ENCODE assay signal across 22 mouse cellular contexts in the genomic region with DNA sequence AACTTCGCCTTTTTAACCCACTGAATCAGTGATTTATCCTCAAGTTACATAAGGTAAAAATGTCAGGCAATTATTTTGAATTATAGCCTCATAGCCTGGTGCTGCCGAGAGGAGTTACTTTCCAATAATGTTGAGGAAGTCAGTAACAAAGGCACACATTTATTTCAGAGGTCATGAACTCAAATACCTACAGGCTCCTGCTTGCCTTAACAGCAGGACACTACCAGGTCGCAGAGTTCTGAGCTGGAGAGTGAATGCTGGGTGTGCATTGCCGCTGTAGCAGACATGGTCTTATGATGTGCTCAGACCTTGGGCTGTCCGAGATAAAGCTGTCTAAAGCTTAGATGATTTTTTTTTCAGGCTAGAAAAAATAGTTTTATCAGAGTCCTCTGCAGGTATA.
A peak's percentile ranks its signal among the peaks of the same experiment; 100 is the strongest.
DNase-seq lines count a peak whose midpoint lies in the region; ATAC-seq lines count a peak whose summit lies in the region.
"Had no signal": no experiment of that assay in that cellular context is flagged by ENCODE, and none has a peak within 500 bp of the region (broad histone marks: within the 10 kb centered on the region; RNA-seq: fewer than 3 reads in every experiment).

No protein-coding gene starts in this region.

- WGBS in neural tube, embryonic 15.5 days = 24% methylated on average over 5 of the region's 5 CpGs

- DNase-seq in neural tube, embryonic 10.5 days (ENCODE audit: extremely low spot score, low spot score) = peak; percentile 22
- peak; percentile 90 for DNase-seq in hindlimb bud, embryonic 11.5 days (ENCODE audit: extremely low spot score, low read depth, low spot score)
- DNase-seq in mesoderm, embryonic 11.5 days (ENCODE audit: low read depth, low spot score) = peak; percentile 61
- DNase-seq in c-Kit-positive CD71-positive TER-119-positive erythroid progenitor cells, embryonic 14.5 days (ENCODE audit: low spot score) = no peak
- DNase-seq in adrenal gland, postnatal 14 days = no peak
- DNase-seq in thymus, postnatal 25 days = no peak
- DNase-seq: adrenal gland, postnatal 10 days; cerebellum, adult 11 months; cerebellum, postnatal 14 days; heart, postnatal 14 days; kidney, adult 11 months; liver; lung, adult 18-20 months had no signal

- no peak overlapping the region for H3K27ac ChIP-seq in neural tube, embryonic 15.5 days (replicated peaks)
- H3K27ac ChIP-seq: embryonic facial prominence, embryonic 12.5 days; hindbrain, embryonic 13.5 days; neural tube, embryonic 12.5 days had no signal

- H3K4me3 ChIP-seq in neural tube, embryonic 15.5 days (replicated peaks) = no peak overlapping the region
- H3K4me3 ChIP-seq: embryonic facial prominence, embryonic 12.5 days; erythroblast, embryonic 14.5 days; heart, embryonic 12.5 days; hindbrain, embryonic 13.5 days; neural tube, embryonic 12.5 days had no signal

- no peaks in the 10 kb centered on the region for H3K9me3 ChIP-seq in neural tube, embryonic 15.5 days (replicated peaks)
- H3K9me3 ChIP-seq: embryonic facial prominence, embryonic 12.5 days; heart, embryonic 12.5 days; hindbrain, embryonic 13.5 days; neural tube, embryonic 12.5 days had no signal

- no peak for ATAC-seq in neural tube, embryonic 15.5 days (ENCODE audit: low FRiP score)
- ATAC-seq: activated CD4-positive, CD25-positive, alpha-beta regulatory T cell, adult 4 months; forebrain, embryonic 14.5 days; Patski had no signal

- no peak overlapping the region for H3K9ac ChIP-seq in neural tube, embryonic 15.5 days (replicated peaks)
- H3K9ac ChIP-seq: embryonic facial prominence, embryonic 12.5 days; heart, embryonic 12.5 days; hindbrain, embryonic 13.5 days; neural tube, embryonic 12.5 days had no signal

- no peaks in the 10 kb centered on the region for H3K36me3 ChIP-seq in neural tube, embryonic 15.5 days
- H3K36me3 ChIP-seq: embryonic facial prominence, embryonic 12.5 days; heart, embryonic 12.5 days; hindbrain, embryonic 13.5 days; neural tube, embryonic 12.5 days had no signal

- H3K4me1 ChIP-seq in neural tube, embryonic 15.5 days = peaks cover 14% of the 10 kb centered on the region

- no peaks in the 10 kb centered on the region for H3K27me3 ChIP-seq in neural tube, embryonic 15.5 days (replicated peaks)
- H3K27me3 ChIP-seq: heart, embryonic 12.5 days; hindbrain, embryonic 13.5 days; neural tube, embryonic 12.5 days; Patski had no signal

- H3K4me2 ChIP-seq in neural tube, embryonic 15.5 days = no peak overlapping the region
- H3K4me2 ChIP-seq: embryonic facial prominence, embryonic 12.5 days; heart, embryonic 12.5 days; hindbrain, embryonic 13.5 days; neural tube, embryonic 12.5 days had no signal

Comparison
In these comparisons a context has a peak if more than half of its experiments do, and no peak if none do; other contexts are left out.
1. DNase-seq: peak in neural tube, embryonic 10.5 days (single experiment), hindlimb bud, embryonic 11.5 days (single experiment) and mesoderm, embryonic 11.5 days (single experiment); none in c-Kit-positive CD71-positive TER-119-positive erythroid progenitor cells, embryonic 14.5 days (single experiment), adrenal gland, postnatal 14 days (single experiment) and thymus, postnatal 25 days (single experiment).